Mouse (Mus musculus) CH12.LX (cell line): ENCODE measurements at regions not wholly inside any gene's neighbourhood (a gene's known extent, or its start where the extent isn't known, plus 50 kb on each side); places are given as distances from the start of the nearest gene placed in this dataset.

Source experiments
- DNase-seq: peaks from one replicate; pipeline ENCODE4 v3.0.0-alpha.2; 2013; ENCODE audit errors: extremely low read depth
- H3K27ac ChIP-seq: 2 replicates; pipeline ENCODE4 v1.5.1; 2012; ENCODE audit warnings: low read depth, mild to moderate bottlenecking, control low read depth, moderate library complexity; ENCODE audit not compliant: insufficient read depth
- H3K27me3 ChIP-seq: replicated peaks from 2 replicates; pipeline ENCODE3; 2012; ENCODE audit warnings: inconsistent platforms
- H3K36me3 ChIP-seq, 2 experiments: replicated peaks in 1 of 2; 2 replicates each; pipeline versions ENCODE3 to v1.6.1; 2012; ENCODE audit warnings: inconsistent platforms in 1 of 2, low read length in 1 of 2, mild to moderate bottlenecking in 1 of 2, mixed read lengths in 1 of 2, moderate library complexity in 1 of 2; ENCODE audit not compliant: control insufficient read depth in 1 of 2, insufficient read depth in 1 of 2
- H3K4me1 ChIP-seq, 2 experiments: 2 replicates each; pipeline ENCODE4 v1.6.1; 2012; ENCODE audit warnings: inconsistent platforms in 1 of 2, moderate library complexity in 1 of 2; ENCODE audit not compliant: insufficient read depth in 2 of 2, control insufficient read depth in 1 of 2
- H3K4me2 ChIP-seq: 2 replicates; pipeline ENCODE4 v1.6.1; 2012; ENCODE audit warnings: low read depth, mild to moderate bottlenecking, control low read depth; ENCODE audit not compliant: poor library complexity, insufficient read depth, severe bottlenecking
- H3K4me3 ChIP-seq, 3 experiments: fragments of 150-350 bp in 1 of 3; sonication (generic) in 1 of 3; replicated peaks in 1 of 3; 2 replicates each; pipeline versions ENCODE3 to v1.5.1; 2011 to 2012; ENCODE audit warnings: low read depth in 2 of 3, low read length in 2 of 3, mild to moderate bottlenecking in 2 of 3, moderate library complexity in 2 of 3, control low read depth in 1 of 3, improper control_type of control experiment in 1 of 3, inconsistent platforms in 1 of 3, mixed read lengths in 1 of 3; ENCODE audit not compliant: poor library complexity in 1 of 3
- H3K79me2 ChIP-seq: replicated peaks from 2 replicates; pipeline ENCODE4 v1.6.1; 2012; ENCODE audit warnings: mild to moderate bottlenecking, moderate library complexity; ENCODE audit not compliant: control insufficient read depth, poor library complexity, insufficient read depth, severe bottlenecking; ENCODE audit errors: extremely low read depth
- H3K9ac ChIP-seq: 2 replicates; pipeline ENCODE4 v1.6.1; 2012; ENCODE audit warnings: low read depth, mild to moderate bottlenecking, control low read depth, moderate library complexity; ENCODE audit not compliant: insufficient read depth
- H3K9me3 ChIP-seq: replicated peaks from 2 replicates; pipeline ENCODE3; 2012; ENCODE audit warnings: low read length, inconsistent platforms, mixed read lengths
- BHLHE40 ChIP-seq: IDR thresholded peaks from 2 replicates; pipeline ENCODE4 v1.6.1; 2011; ENCODE audit warnings: mild to moderate bottlenecking, low read depth, low read length, improper control_type of control experiment
- CHD1 ChIP-seq: IDR thresholded peaks from 2 replicates; pipeline ENCODE4 v1.6.1; 2012; ENCODE audit warnings: low read depth, low read length, improper control_type of control experiment, inconsistent platforms
- CHD2 ChIP-seq: IDR thresholded peaks from 2 replicates; pipeline ENCODE4 v1.6.1; 2011; ENCODE audit warnings: low read length, improper control_type of control experiment
- CTCF ChIP-seq, 2 experiments: IDR thresholded peaks in 1 of 2; conservative IDR thresholded peaks in 1 of 2; 2 replicates each; pipeline ENCODE4 v1.5.1; 2011 to 2012; ENCODE audit warnings: low read depth in 2 of 2, low read length in 2 of 2, improper control_type of control experiment in 1 of 2, inconsistent platforms in 1 of 2, mild to moderate bottlenecking in 1 of 2, moderate library complexity in 1 of 2
- E2F4 ChIP-seq: IDR thresholded peaks from 2 replicates; pipeline ENCODE4 v1.6.1; 2011; ENCODE audit warnings: low read depth, low read length, improper control_type of control experiment; ENCODE audit not compliant: insufficient replicate concordance
- ELF1 ChIP-seq: IDR thresholded peaks from 2 replicates; pipeline ENCODE4 v1.6.1; 2014; ENCODE audit warnings: low read depth, mild to moderate bottlenecking, inconsistent platforms, low read length, improper control_type of control experiment
- ETS1 ChIP-seq: conservative IDR thresholded peaks from 2 replicates; pipeline ENCODE4 v1.6.1; 2012; ENCODE audit warnings: low read depth, mild to moderate bottlenecking, inconsistent platforms, low read length, improper control_type of control experiment, moderate library complexity
- GABPA ChIP-seq: IDR thresholded peaks from 2 replicates; pipeline ENCODE4 v1.6.1; 2012; ENCODE audit warnings: low read depth, low read length, improper control_type of control experiment, inconsistent platforms; ENCODE audit not compliant: insufficient replicate concordance
- HCFC1 ChIP-seq: IDR thresholded peaks from 2 replicates; pipeline ENCODE4 v1.6.1; 2012; ENCODE audit warnings: low read depth, mild to moderate bottlenecking, inconsistent platforms, low read length, improper control_type of control experiment
- IRF4 ChIP-seq: IDR thresholded peaks from 2 replicates; pipeline ENCODE4 v1.6.1; 2014; ENCODE audit warnings: low read depth, mild to moderate bottlenecking, inconsistent platforms, low read length, improper control_type of control experiment
- JUN ChIP-seq: IDR thresholded peaks from 2 replicates; pipeline ENCODE4 v1.6.1; 2011; ENCODE audit warnings: low read depth, mild to moderate bottlenecking, low read length, improper control_type of control experiment, moderate library complexity; ENCODE audit not compliant: insufficient read depth
- MAFK ChIP-seq: IDR thresholded peaks from 2 replicates; pipeline ENCODE4 v1.6.1; 2011; ENCODE audit warnings: low read length, improper control_type of control experiment; ENCODE audit not compliant: insufficient replicate concordance
- MAX ChIP-seq: IDR thresholded peaks from 2 replicates; pipeline ENCODE4 v1.6.1; 2011; ENCODE audit warnings: low read length, improper control_type of control experiment
- MAZ ChIP-seq: IDR thresholded peaks from 2 replicates; pipeline ENCODE4 v1.6.1; 2012; ENCODE audit warnings: low read depth, mild to moderate bottlenecking, inconsistent platforms, low read length, improper control_type of control experiment, moderate library complexity
- MXI1 ChIP-seq: IDR thresholded peaks from 2 replicates; pipeline ENCODE4 v1.6.1; 2011; ENCODE audit warnings: mild to moderate bottlenecking, low read depth, low read length, improper control_type of control experiment
- NELFE ChIP-seq: IDR thresholded peaks from 2 replicates; pipeline ENCODE4 v1.6.1; 2011; ENCODE audit warnings: low read depth, low read length, improper control_type of control experiment
- RAD21 ChIP-seq: IDR thresholded peaks from 2 replicates; pipeline ENCODE4 v1.6.1; 2011; ENCODE audit warnings: low read depth, mild to moderate bottlenecking, low read length, improper control_type of control experiment, moderate library complexity
- RCOR1 ChIP-seq: conservative IDR thresholded peaks from 2 replicates; pipeline ENCODE4 v1.6.1; 2012; ENCODE audit warnings: low read depth, mild to moderate bottlenecking, inconsistent platforms, low read length, improper control_type of control experiment
- SIN3A ChIP-seq: IDR thresholded peaks from 2 replicates; pipeline ENCODE4 v1.6.1; 2012; ENCODE audit warnings: low read length, improper control_type of control experiment, inconsistent platforms
- SMC3 ChIP-seq: IDR thresholded peaks from 2 replicates; pipeline ENCODE4 v1.6.1; 2011; ENCODE audit warnings: low read depth, low read length, improper control_type of control experiment
- TCF12 ChIP-seq: IDR thresholded peaks from 2 replicates; pipeline ENCODE4 v1.6.1; 2014; ENCODE audit warnings: low read depth, mild to moderate bottlenecking, inconsistent platforms, low read length, improper control_type of control experiment
- UBTF ChIP-seq: IDR thresholded peaks from 2 replicates; pipeline ENCODE4 v1.6.1; 2012; ENCODE audit warnings: low read depth, mild to moderate bottlenecking, inconsistent platforms, low read length, improper control_type of control experiment, moderate library complexity
- USF1 ChIP-seq: IDR thresholded peaks from 2 replicates; pipeline ENCODE4 v1.6.1; 2014; ENCODE audit warnings: low read depth, mild to moderate bottlenecking, inconsistent platforms, low read length, improper control_type of control experiment
- USF2 ChIP-seq: conservative IDR thresholded peaks from 2 replicates; pipeline ENCODE4 v1.6.1; 2011; ENCODE audit warnings: low read depth, low read length, improper control_type of control experiment
- ZC3H11A ChIP-seq: IDR thresholded peaks from 2 replicates; pipeline ENCODE4 v1.6.1; 2012; ENCODE audit warnings: low read depth, mild to moderate bottlenecking, inconsistent platforms, low read length, improper control_type of control experiment
- ZKSCAN1 ChIP-seq: IDR thresholded peaks from 2 replicates; pipeline ENCODE4 v1.6.1; 2012; ENCODE audit warnings: low read depth, inconsistent platforms, low read length, improper control_type of control experiment, borderline replicate concordance
- dilution Hi-C: fragments of 300-500 bp; cut with MboI; formaldehyde crosslinking; loops from 2 replicates; pipeline ENCODE4 v1.14.3; 2020; ENCODE audit warnings: low sequenced_read_pairs; ENCODE audit not compliant: extremely low pct_unique_long_range_greater_than_20kb, extremely low pct_ligation_motif_present
- in situ Hi-C: fragments of 300-500 bp; cut with MboI; formaldehyde crosslinking; loops from 3 replicates; pipeline ENCODE4 v1.14.3; 2019; ENCODE audit warnings: low sequenced_read_pairs, low pct_ligation_motif_present, low pct_unique_long_range_greater_than_20kb, mixed read lengths

DNA sequence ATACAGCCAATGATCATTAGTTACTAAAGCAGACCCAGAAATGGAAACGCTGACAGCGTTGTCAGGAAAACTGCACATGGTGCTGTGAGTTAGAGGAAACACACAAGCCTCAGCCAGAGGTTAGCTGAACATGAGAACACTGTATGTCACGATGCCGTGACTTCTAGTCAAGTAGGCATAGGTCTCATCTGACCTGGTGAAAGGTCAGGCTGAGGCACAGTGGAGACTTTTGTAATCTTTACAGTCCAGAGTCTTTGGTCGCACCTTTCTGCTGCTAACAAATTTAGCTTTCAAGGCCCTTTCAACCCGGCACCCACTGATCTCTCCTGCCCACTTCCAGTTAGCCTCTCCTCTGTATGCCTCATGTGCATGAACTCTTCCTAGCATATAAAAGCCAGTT, 88.3 kb upstream of the Smad1 start:
- H3K4me2 ChIP-seq = no peak overlapping the region
- in situ Hi-C loops = no loop called here
- no peaks in the 10 kb centered on the region for H3K9me3 ChIP-seq
- H3K36me3 ChIP-seq = no peaks in the 10 kb centered on the region
- dilution Hi-C loops = no loop called here
- no peak overlapping the region for H3K27ac ChIP-seq
- no peak overlapping the region for H3K4me3 ChIP-seq
- H3K9ac ChIP-seq = no peak overlapping the region
- no peak for DNase-seq
- H3K27me3 ChIP-seq = no peaks in the 10 kb centered on the region
- TF ChIP-seq USF1 (no peak), ETS1 (no peak), SIN3A (no peak), RCOR1 (no peak), MAFK (no peak), HCFC1 (no peak), CHD2 (no peak), IRF4 (no peak), MAX (no peak), USF2 (no peak), ZKSCAN1 (no peak), UBTF (no peak), CTCF (conservative IDR thresholded peaks at IDR 0.05 in 1 of 2, IDR thresholded peaks at IDR 0.05 in 1 of 2; ENCODE audit: low read depth in 2 of 2, low read length in 2 of 2) (no peak), TCF12 (no peak), GABPA (no peak), ZC3H11A (no peak), ELF1 (no peak)
- no peaks in the 10 kb centered on the region for H3K79me2 ChIP-seq
- H3K4me1 ChIP-seq = peaks cover 2 to 24% of the 10 kb centered on the region in 2 experiments; a peak in 3 of 4 replicates

DNA sequence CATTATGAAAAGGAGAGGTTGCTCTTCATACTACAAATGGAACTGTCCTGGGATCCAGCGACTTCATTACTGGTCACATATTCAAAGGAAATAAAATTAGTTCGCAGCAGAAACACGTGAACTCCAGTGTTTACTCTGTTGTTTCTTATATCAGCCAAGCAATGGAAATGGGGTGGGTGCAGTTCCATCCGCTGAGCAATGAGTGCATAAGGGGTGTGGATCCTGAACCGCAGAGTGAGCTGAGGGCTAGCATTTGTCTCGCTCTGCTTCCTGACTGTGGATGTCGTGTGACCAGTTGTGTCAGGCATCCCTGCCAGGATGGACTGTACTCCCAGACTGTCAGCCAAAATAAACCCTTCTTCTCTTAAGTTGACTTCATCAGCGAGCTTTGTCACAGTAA, 80.0 kb upstream of the Smad1 start:
- in situ Hi-C loops (no loop called here), dilution Hi-C loops (no loop called here)
- TF ChIP-seq CHD1 (no peak), SIN3A (no peak), RAD21 (no peak), BHLHE40 (no peak), MAZ (no peak), E2F4 (no peak), SMC3 (no peak), USF1 (no peak), MXI1 (no peak), NELFE (no peak), CTCF (conservative IDR thresholded peaks at IDR 0.05 in 1 of 2, IDR thresholded peaks at IDR 0.05 in 1 of 2; ENCODE audit: low read depth in 2 of 2, low read length in 2 of 2) (no peak), JUN (no peak)
- Histone ChIP-seq H3K79me2 (no peaks in the 10 kb centered on the region), H3K4me3 (no peak overlapping the region), H3K36me3 (no peaks in the 10 kb centered on the region), H3K27me3 (no peaks in the 10 kb centered on the region), H3K9me3 (no peaks in the 10 kb centered on the region), H3K4me2 (no peak overlapping the region), H3K4me1 (peaks cover 4 to 8% of the 10 kb centered on the region in 2 experiments; a peak in 3 of 4 replicates), H3K27ac (no peak overlapping the region), H3K9ac (no peak overlapping the region)
- no peak for DNase-seq
